Comparison of ENCODE assay signal across 1 mouse cellular context in genomic region chr2:19405409-19405808, GRCm38 (mm10).
TF ChIP-seq lines count a peak whose summit lies in the region.

No protein-coding gene starts in this region.

TF ChIP-seq in MEL, 35 proteins besides CTCF, POLR2A, EP300 and RAD21 (continued from another document):
- TF ChIP-seq UBTF (IDR thresholded peaks at IDR 0.05; ENCODE audit: borderline replicate concordance, insufficient read depth, low read depth, low read length) (no peak), GABPA (IDR thresholded peaks at IDR 0.05; ENCODE audit: low read depth, low read length) (no peak), JUND (IDR thresholded peaks at IDR 0.05; ENCODE audit: low read depth, low read length) (no peak), POLR2AphosphoS5 (IDR thresholded peaks at IDR 0.05; ENCODE audit: borderline replicate concordance, low read depth, low read length) (no peak), E2F4 (IDR thresholded peaks at IDR 0.05; ENCODE audit: borderline replicate concordance, low read depth, low read length) (no peak), KAT2A (conservative IDR thresholded peaks at IDR 0.05; ENCODE audit: low read depth, low read length) (no peak), HCFC1 (IDR thresholded peaks at IDR 0.05; ENCODE audit: low read depth, low read length) (no peak), MAZ (IDR thresholded peaks at IDR 0.05; ENCODE audit: low read depth, low read length) (no peak), USF1 (IDR thresholded peaks at IDR 0.05; ENCODE audit: low read depth, low read length) (no peak), MXI1 (IDR thresholded peaks at IDR 0.05; ENCODE audit: low read depth, low read length) (0 out of 2 replicates have a peak, but pooled peaks have one; percentile 49), MEF2A (IDR thresholded peaks at IDR 0.05; ENCODE audit: extremely low read depth, insufficient replicate concordance, low read depth, low read length, poor library complexity, severe bottlenecking) (no peak), RCOR1 (IDR thresholded peaks at IDR 0.05; ENCODE audit: low read depth, low read length) (peak; percentile 52; the same call in 1 of the 2 replicates), MYB (IDR thresholded peaks at IDR 0.05; ENCODE audit: low read depth, low read length) (no peak), TBP (IDR thresholded peaks at IDR 0.05; ENCODE audit: low read depth, low read length) (no peak), GATA1 (IDR thresholded peaks at IDR 0.05; ENCODE audit: low read depth, low read length) (peak; percentile 60; the same call in 1 of the 2 replicates), ELF1 (IDR thresholded peaks at IDR 0.05; ENCODE audit: low read depth, low read length) (no peak), ZC3H11A (IDR thresholded peaks at IDR 0.05; ENCODE audit: low read depth, low read length) (no peak), USF2 (IDR thresholded peaks at IDR 0.05; ENCODE audit: borderline replicate concordance in 1 of 2, insufficient read depth in 1 of 2, low read depth in 1 of 2, low read length in 2 of 2) (no peak), CHD2 (IDR thresholded peaks at IDR 0.05; ENCODE audit: low read length) (no peak), NELFE (IDR thresholded peaks at IDR 0.05; ENCODE audit: low read depth, low read length) (no peak), POLR2AphosphoS2 (IDR thresholded peaks at IDR 0.05; ENCODE audit: low read length) (no peak), MYC (IDR thresholded peaks at IDR 0.05; ENCODE audit: low read depth, low read length) (no peak)
TF ChIP-seq in MEL: peak in this region for 7.
